Mouse (Mus musculus): ENCODE results near the gene Sufu.

DNA sequence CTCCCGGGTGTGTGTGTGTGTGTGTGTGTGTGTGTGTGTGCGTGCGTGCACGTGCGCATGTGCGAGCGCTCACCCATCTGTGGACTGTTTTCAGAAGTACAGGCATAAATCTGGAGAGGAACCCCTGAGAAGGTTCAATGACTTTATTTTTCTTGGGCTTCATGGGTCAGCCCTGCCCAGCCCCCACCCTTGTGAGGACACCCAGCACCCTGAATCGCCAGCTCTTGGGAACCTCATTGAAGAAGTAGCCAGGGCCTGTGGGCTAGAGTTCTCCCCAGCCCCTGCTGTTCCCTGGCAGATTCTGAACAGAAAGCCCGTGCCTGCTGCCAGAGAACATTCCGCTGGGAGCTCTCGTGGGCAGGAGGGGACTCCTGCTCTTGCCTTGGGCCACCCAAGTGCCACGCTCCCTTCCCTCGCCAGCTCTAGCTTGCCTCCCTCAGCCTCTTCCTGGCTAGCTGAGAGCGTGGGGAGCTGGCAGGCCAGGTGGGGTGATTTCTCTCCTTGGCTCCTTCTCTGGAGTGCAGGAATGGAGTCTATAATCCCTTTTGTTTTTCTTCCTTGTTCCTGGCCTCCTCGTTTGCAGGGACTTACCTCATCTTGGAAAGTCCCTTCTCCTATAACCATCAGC, 87.1 kb downstream of the Sufu start:
- TF ChIP-seq CTCF (IDR thresholded peaks at IDR 0.05; ENCODE audit: low read depth) (no peak), EP300 (optimal IDR thresholded peaks at IDR 0.05) (no peak)
